Mouse (Mus musculus) neural tube, embryonic 14.5 days (tissue): ENCODE measurements around the gene Ang. TPM values are rescaled to one million over a fixed set of nuclear protein-coding genes. Genes with fewer than 3 reads are reported as not detected.

ENCODE experiments used
- ATAC-seq: fragments of 200-750 bp; cut with Nextera tagmentation; 2 replicates; pipeline ENCODE4 v1.8.0; 2017; ENCODE audit warnings: low read depth, mild to moderate bottlenecking, moderate TSS enrichment, moderate library complexity
- H3K27ac ChIP-seq: fragments of 300-500 bp; sonication (generic); 2 replicates; pipeline ENCODE4 v1.5.1; 2014; ENCODE audit warnings: low read depth, mild to moderate bottlenecking, control low read depth, low read length, moderate library complexity, mixed read lengths
- H3K27me3 ChIP-seq: fragments of 300-500 bp; sonication (generic); 2 replicates; pipeline ENCODE4 v1.6.1; 2014; ENCODE audit warnings: low read length; ENCODE audit not compliant: control insufficient read depth, insufficient read depth
- H3K36me3 ChIP-seq: fragments of 300-500 bp; sonication (generic); 2 replicates; pipeline ENCODE4 v1.6.1; 2014; ENCODE audit warnings: low read length, mixed read lengths; ENCODE audit not compliant: control insufficient read depth, insufficient read depth
- H3K4me1 ChIP-seq: fragments of 300-500 bp; sonication (generic); 2 replicates; pipeline ENCODE4 v1.6.1; 2014; ENCODE audit warnings: low read length; ENCODE audit not compliant: control insufficient read depth, insufficient read depth
- H3K4me2 ChIP-seq: fragments of 300-500 bp; sonication (generic); 2 replicates; pipeline ENCODE4 v1.6.1; 2014; ENCODE audit warnings: mild to moderate bottlenecking, low read depth, low read length, control low read depth
- H3K4me3 ChIP-seq: fragments of 300-500 bp; sonication (generic); 2 replicates; pipeline ENCODE4 v1.5.1; 2014; ENCODE audit warnings: low read depth, low read length, control low read depth, mixed read lengths
- H3K9ac ChIP-seq: fragments of 300-500 bp; sonication (generic); replicated peaks from 2 replicates; pipeline ENCODE4 v1.6.1; 2014; ENCODE audit warnings: low read depth, mild to moderate bottlenecking, control low read depth, low read length, mixed read lengths
- H3K9me3 ChIP-seq: fragments of 300-500 bp; sonication (generic); 2 replicates; pipeline ENCODE4 v1.6.1; 2016; ENCODE audit warnings: low read length; ENCODE audit not compliant: control insufficient read depth
- WGBS: fragments of 180-500 bp; shearing (Covaris S2); extraction: QIAGEN DNeasy Blood & Tissue Kit; methylation state at CpG from one replicate; pipeline ENCODE4 v1.1.7; 2014; 5-methylcytosine and 5-hydroxymethylcytosine counted together
- polyA plus RNA-seq: library from polyadenylated mRNA; unstranded; fragments of >200 nt; fragmentation: Nextera tagmentation; extraction: Ambion mirVana; gene quantifications from 2 replicates; pipeline ENCODE4 v1.2.1, GENCODE M21; 2014

The Ang gene
- polyA plus RNA-seq, 1 experiment from 2014 or later = 2.7 TPM

DNA sequence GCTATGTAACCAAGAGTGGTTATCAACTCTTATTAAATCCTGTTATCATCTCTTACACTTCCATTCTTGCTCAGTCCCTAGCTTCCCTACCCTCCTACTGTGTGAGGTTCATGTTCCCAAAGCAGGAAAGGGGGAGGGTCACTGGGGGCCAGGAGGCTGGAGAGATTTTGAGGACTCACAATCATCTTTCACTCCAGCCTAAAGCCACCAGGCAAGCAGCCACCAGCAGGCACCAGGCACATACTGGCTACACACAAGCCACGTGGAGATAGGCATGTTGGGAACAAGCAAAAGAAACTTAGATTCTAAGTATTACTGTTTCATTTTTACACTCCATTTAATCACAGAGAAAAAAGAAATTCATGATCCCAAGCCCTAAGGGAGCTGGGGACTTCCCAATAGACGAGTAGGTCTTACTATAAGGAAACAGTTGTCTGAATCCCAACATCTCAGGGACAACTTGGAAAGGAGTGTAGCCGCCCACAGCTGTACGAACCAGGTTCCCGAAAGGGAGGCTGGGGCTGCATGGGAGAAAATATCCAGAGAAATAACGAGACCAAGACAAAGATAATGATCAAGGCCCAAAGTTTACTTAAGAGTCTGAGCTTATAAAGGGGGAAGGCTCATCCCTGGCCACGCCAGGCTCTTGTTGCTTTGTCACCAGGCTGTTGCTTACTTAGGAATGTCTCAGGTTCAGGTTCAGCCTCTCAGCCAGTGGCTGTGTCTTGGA, 40.3 kb downstream of the Ang start:
- Histone ChIP-seq H3K4me2 (no peak overlapping the region), H3K36me3 (no peaks in the 10 kb centered on the region), H3K9ac (no peak overlapping the region), H3K27me3 (no peaks in the 10 kb centered on the region), H3K4me1 (no peaks in the 10 kb centered on the region), H3K9me3 (no peaks in the 10 kb centered on the region), H3K4me3 (no peak overlapping the region), H3K27ac (no peak overlapping the region)
- ATAC-seq = no peak
- WGBS = 83% methylated on average over 7 of the region's 7 CpGs

DNA sequence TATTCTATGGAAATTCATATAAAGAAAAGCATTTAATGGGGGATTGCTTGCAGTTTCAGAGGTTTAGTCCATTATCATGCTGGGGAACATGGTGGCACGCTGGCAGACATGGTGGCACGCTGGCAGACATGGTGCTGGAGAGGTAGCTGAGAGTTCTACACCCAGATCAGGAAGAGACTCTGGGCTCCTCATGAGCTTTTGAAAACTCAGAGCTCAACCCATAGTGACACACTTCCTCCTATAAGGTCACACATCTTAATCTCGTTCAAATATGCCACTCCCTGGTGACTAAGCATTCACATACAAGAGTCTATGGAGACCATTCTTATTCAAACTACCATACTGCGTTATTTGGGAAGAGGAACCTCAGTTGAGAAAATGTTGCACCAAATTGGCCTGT, 41.4 kb downstream of the Ang start:
- H3K27me3 ChIP-seq = no peaks in the 10 kb centered on the region
- no peak overlapping the region for H3K4me3 ChIP-seq
- no peaks in the 10 kb centered on the region for H3K4me1 ChIP-seq
- ATAC-seq = no peak
- H3K4me2 ChIP-seq = no peak overlapping the region
- H3K9ac ChIP-seq = no peak overlapping the region
- 92% methylated on average over 4 of the region's 4 CpGs for WGBS
- no peaks in the 10 kb centered on the region for H3K9me3 ChIP-seq
- no peaks in the 10 kb centered on the region for H3K36me3 ChIP-seq
- no peak overlapping the region for H3K27ac ChIP-seq

DNA sequence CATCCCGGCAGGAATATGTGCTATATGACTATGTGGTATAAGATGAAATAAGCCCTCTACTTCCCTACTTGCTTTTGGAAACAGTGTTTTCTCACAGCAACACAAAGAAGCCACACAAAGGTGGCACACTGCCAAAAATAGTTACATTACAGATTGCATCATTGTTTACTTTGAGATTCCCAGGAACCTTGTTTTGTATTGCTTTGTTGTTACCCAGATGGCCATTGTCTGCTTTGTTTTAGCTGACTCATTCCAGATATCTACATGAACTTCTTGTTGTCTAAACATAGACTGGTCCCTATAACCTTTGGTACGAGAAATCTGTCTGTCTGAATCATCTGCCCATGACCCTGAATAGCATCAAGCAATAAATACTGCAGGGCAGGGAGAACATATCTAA, 49.4 kb downstream of the Ang start:
- H3K9me3 ChIP-seq = no peaks in the 10 kb centered on the region
- no peak overlapping the region for H3K4me2 ChIP-seq
- no peaks in the 10 kb centered on the region for H3K4me1 ChIP-seq
- H3K4me3 ChIP-seq = no peak overlapping the region
- H3K9ac ChIP-seq = no peak overlapping the region
- no peak for ATAC-seq
- no peak overlapping the region for H3K27ac ChIP-seq
- WGBS = 91% methylated on average over 2 of the region's 2 CpGs
- H3K36me3 ChIP-seq = no peaks in the 10 kb centered on the region
- no peaks in the 10 kb centered on the region for H3K27me3 ChIP-seq

DNA sequence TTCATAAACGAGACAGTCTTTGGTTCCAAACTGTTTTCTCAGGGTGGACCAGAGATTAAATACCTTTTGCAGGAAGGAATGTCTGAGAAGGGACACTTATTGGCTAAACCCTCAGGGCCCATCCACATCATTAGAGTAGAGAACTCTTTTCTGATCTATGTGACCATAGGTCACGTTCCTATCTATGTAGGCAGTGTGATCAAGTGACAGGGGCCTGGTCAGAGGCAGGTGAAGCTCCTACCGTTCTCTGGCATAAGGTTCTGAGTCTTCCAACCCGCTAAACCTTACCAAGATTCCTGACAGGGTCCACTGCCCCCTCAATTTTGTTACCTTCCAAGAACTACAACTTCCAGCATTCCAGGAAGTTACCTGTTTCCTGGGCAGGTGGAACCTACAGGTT, 51.2 kb downstream of the Ang start:
- Histone ChIP-seq H3K4me3 (no peak overlapping the region), H3K4me1 (no peaks in the 10 kb centered on the region), H3K9ac (no peak overlapping the region), H3K36me3 (no peaks in the 10 kb centered on the region), H3K9me3 (no peaks in the 10 kb centered on the region), H3K4me2 (no peak overlapping the region), H3K27me3 (no peaks in the 10 kb centered on the region), H3K27ac (no peak overlapping the region)
- 91% methylated on average over 4 of the region's 4 CpGs for WGBS
- ATAC-seq = no peak

DNA sequence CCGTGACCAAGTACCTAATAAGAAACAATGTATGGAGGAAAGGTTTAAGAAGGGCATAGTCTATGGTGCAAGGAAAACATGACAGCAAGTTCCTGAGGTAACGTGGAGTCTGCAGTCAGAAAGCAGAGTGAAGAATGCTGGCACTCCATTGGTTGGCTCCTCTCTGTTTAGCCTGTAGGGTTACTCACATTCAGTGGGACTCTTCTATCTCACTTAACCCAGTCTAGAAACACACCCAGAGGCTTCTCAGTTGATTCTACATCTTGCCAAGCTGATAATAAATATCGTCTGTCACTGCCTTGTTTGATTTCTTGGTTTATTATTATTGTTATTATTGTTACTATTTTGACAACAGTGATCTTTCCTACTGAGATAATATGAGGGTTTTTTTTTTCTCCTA, 51.6 kb downstream of the Ang start:
- Histone ChIP-seq H3K36me3 (no peaks in the 10 kb centered on the region), H3K27ac (no peak overlapping the region), H3K4me3 (no peak overlapping the region), H3K9me3 (no peaks in the 10 kb centered on the region), H3K4me1 (no peaks in the 10 kb centered on the region), H3K9ac (no peak overlapping the region), H3K27me3 (no peaks in the 10 kb centered on the region), H3K4me2 (no peak overlapping the region)
- 90% methylated on average over 3 of the region's 3 CpGs for WGBS
- ATAC-seq = no peak

DNA sequence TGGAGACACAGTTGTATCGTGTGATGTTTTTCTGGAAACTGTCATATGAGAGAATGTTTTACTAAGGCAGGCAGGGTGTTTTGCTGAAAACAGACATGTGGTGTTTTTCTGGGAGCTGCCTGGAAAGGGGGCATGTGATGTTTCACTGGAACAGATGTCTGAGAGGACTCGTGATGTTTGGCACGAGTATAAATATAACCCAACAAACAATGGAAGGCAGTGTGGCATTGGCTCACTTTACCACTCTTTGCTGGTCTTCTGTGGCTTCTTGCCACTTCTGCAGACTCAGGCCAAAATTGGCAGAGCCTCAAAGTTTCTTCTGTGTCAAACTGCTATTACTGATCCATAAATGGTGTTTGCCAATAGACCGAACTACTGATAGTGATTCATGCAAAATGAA, 52.3 kb downstream of the Ang start:
- no peaks in the 10 kb centered on the region for H3K36me3 ChIP-seq
- no peak overlapping the region for H3K4me3 ChIP-seq
- no peak overlapping the region for H3K9ac ChIP-seq
- H3K27ac ChIP-seq = no peak overlapping the region
- no peaks in the 10 kb centered on the region for H3K9me3 ChIP-seq
- no peak overlapping the region for H3K4me2 ChIP-seq
- WGBS = 72% methylated on average over 4 of the region's 4 CpGs
- no peak for ATAC-seq
- H3K27me3 ChIP-seq = no peaks in the 10 kb centered on the region
- H3K4me1 ChIP-seq = no peaks in the 10 kb centered on the region

DNA sequence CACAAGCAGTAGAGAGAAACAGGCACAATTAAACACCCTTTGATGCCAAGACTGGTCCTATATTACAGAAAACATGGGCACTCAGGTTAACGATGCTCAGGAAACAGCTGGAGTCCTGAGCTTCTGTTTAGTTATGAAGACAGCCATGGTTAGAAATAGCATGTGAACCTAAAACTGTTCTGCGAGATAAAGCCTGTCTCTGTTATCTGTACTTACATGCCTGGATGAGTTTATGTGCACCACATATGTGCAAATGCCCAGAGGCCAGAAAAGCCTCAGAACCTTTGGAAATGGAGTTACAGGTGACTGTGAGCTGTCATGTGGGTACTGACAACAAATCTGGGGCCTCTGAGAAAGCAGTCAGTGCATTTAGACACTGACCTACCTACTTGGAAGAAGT, 53.0 kb downstream of the Ang start:
- no peaks in the 10 kb centered on the region for H3K36me3 ChIP-seq
- no peak overlapping the region for H3K4me3 ChIP-seq
- WGBS = 76% methylated on average over 2 of the region's 2 CpGs
- ATAC-seq = no peak
- no peaks in the 10 kb centered on the region for H3K4me1 ChIP-seq
- H3K4me2 ChIP-seq = no peak overlapping the region
- H3K9me3 ChIP-seq = no peaks in the 10 kb centered on the region
- H3K9ac ChIP-seq = no peak overlapping the region
- no peaks in the 10 kb centered on the region for H3K27me3 ChIP-seq
- no peak overlapping the region for H3K27ac ChIP-seq

DNA sequence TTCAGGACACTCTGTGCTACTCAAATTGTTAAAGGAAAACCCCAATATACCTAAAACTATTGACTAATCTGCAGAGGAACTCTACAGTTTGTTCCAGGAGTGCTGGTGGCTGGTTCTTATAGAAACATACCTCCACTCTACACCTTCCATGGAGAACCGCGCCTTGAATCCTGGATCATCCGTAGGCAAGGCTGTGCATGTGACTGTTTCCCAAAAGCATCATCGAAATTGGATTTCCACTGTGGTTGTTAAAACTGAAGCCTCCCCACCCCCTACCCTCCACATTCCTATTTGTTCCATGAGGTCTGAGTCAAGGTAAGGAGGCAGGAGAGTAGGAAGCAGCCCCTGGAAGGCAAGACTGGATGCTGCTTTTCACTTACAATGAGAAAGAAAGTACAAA, 53.5 kb downstream of the Ang start:
- no peaks in the 10 kb centered on the region for H3K9me3 ChIP-seq
- H3K9ac ChIP-seq = no peak overlapping the region
- H3K4me3 ChIP-seq = no peak overlapping the region
- H3K36me3 ChIP-seq = no peaks in the 10 kb centered on the region
- no peak for ATAC-seq
- no peaks in the 10 kb centered on the region for H3K27me3 ChIP-seq
- no peak overlapping the region for H3K27ac ChIP-seq
- 95% methylated on average over 4 of the region's 4 CpGs for WGBS
- no peaks in the 10 kb centered on the region for H3K4me1 ChIP-seq
- no peak overlapping the region for H3K4me2 ChIP-seq

DNA sequence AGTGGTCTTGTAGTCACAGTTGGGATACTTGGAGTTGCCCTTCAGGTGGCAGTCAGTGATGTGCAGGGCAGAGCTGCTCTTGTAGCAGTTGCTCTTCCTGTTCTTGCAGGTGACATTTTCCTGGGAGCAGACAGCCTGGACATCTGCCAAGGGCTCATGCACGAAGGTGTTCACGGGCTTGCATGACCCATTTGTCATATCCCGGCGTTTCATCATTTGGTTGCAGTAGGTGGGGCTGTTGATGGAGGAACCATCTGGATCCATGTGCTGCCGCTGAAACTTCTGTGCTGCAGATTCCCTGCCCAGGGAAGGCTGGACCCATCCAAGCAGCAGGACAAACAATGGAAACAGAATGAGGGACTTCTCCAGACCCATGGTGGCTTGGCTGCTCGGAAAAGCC, 54.6 kb downstream of the Ang start:
- no peak overlapping the region for H3K27ac ChIP-seq

More for the DNA sequence above, 54.6 kb downstream of the Ang start:
- no peaks in the 10 kb centered on the region for H3K27me3 ChIP-seq
- H3K4me2 ChIP-seq = no peak overlapping the region
- no peaks in the 10 kb centered on the region for H3K36me3 ChIP-seq
- 88% methylated on average over 6 of the region's 6 CpGs for WGBS
- H3K9me3 ChIP-seq = no peaks in the 10 kb centered on the region
- no peaks in the 10 kb centered on the region for H3K4me1 ChIP-seq
- no peak overlapping the region for H3K4me3 ChIP-seq
- ATAC-seq = no peak
- H3K9ac ChIP-seq = no peak overlapping the region
